Mouse (Mus musculus) gonadal fat pad, adult 2 months (tissue): ENCODE data around the gene Grn. TPM values are rescaled to one million over a fixed set of nuclear protein-coding genes. Genes with fewer than 3 reads are reported as not detected.

Experiments
- DNase-seq: peaks from one replicate; pipeline ENCODE4 v3.0.0-alpha.2; 2012; ENCODE audit warnings: low read depth
- polyA plus RNA-seq: library from polyadenylated mRNA; depleted of rRNA; stranded (reverse); fragments of >200 nt; gene quantifications from 2 replicates; pipeline ENCODE4 v1.2.3, GENCODE M21; 2012

Grn gene
- polyA plus RNA-seq, 1 experiment, result 205 TPM

GRCm38 (mm10) chr11:102442089-102442488 is 12.0 kb downstream of the Grn start:
- DNase-seq, result no peak

DNA sequence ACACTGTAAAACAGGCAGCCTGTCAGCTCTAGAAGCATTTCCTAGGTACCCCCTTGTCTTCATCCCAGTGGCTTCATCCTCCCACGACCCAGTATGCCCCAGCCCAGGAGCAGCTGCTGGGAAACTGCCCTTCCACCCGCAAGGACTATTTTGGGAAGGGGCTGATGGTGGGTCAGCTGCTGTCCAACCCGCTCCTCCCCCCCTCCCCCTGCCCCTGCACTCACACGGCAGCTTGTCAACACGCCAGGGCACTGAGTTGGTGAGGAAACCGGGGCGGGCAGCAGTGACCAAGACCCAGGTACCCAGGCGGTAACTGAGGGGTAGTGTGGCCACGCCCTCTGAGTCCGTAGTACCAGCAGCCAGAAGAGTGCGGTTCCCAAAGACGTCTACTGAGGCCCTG is 13.6 kb downstream of the Grn start:
- DNase-seq, result no peak

DNA sequence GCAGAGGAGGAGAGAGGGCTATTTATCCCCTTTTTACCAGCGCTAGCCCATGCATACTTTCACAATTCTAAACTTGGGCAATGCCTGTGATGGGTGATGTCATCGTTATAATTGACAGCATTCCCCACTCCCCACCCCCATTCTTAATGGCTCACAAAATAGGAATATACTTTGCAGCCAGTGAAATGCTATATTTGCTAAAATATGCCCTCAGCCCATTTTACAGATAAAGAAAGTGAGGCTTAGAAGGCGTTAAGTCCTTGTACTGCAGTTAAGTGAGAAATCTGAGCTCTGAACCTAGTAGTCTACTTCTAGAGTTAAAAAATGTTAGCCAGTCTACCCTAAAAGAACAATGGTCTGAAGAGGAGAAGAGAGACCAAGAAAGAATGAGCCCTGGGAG is 14.2 kb downstream of the Grn start:
- DNase-seq, result no peak

- no peak for DNase-seq
Observed at GRCm38 (mm10) chr11:102444781-102445180, 14.7 kb downstream of the Grn start.

DNA sequence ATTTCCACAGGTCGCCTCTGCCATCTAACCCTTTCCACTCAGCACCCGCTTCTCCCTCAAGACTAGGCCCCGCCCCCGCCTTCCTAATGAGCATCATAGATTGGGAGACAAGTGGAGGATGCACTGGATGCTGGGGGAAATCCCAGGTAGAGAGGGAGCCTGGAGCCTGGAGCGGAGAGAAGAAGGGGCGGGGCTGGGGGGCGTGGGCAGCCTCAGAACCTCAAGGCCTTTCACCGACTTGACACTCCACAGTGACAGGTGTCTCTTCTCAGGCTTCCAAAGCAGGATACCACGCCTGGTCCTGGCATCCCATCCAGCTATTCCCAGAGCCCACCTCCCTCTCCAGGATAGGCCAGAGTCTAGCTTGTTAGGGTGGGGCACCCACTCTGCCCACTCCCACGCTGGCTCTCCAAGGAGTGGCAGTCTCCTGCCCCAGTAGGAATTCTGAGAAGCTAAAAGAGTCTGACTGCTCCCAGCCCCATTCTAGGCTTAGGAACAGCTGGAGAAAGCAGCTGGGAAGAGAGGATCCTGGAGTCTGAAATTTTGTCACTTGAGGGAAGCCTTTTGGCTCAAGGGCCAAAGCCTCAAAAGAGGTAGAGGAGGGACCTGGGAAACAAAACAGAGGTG is 15.3 kb downstream of the Grn start:
- no peak for DNase-seq

- no peak for DNase-seq
Observed at GRCm38 (mm10) chr11:102445891-102446361, 15.8 kb downstream of the Grn start.

DNA sequence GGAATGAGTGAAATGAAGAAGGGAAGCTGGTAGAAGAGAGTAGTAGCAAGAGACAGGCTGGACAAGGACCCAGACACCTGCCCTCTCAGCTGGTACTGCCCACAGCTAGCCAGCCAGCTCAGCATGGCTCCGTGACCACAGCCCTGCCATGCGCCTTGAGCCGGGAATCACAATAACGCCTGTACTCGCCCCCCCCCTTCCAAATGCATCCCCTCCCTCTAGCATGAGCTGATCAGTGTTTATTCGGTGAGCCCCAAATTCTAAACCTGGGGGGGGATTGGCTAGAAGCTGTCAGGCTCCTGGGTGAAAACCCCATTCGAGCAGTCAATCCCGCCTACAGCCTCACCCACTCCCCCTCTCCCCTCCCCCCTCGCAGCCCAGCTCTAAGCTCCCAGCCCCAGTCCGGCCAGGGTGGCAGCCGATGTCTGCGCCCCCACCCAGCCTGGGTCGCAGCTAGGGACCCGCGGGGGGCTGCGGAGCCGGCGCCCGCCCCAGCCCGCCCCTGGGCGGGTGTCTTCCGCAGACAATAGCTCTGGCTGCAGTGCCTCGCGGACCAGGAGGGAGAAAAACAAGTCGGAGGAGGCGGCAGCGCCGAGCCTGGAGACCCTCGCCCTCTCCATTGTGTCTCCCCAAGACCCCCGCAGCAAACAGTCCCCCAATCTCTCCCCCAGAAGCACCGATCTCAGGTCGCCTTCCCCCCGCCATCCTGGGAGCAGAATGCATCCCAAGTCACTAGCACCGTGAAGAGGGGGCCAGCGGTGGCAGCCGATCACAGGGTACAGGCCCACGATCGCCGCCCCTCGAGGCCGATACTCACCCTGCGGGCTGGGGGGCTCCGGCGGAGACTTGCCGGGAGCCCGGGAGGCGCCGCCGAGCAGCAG is 16.7 kb downstream of the Grn start:
- DNase-seq, result no peak

- no peak for DNase-seq
Observed at GRCm38 (mm10) chr11:102447497-102447896, 17.4 kb downstream of the Grn start, which contains the start of gene Fam171a2. Fam171a2 (minus strand) TSS chr11:102447682.

GRCm38 (mm10) chr11:102448327-102448726 is 18.2 kb downstream of the Grn start:
- no peak for DNase-seq

DNA sequence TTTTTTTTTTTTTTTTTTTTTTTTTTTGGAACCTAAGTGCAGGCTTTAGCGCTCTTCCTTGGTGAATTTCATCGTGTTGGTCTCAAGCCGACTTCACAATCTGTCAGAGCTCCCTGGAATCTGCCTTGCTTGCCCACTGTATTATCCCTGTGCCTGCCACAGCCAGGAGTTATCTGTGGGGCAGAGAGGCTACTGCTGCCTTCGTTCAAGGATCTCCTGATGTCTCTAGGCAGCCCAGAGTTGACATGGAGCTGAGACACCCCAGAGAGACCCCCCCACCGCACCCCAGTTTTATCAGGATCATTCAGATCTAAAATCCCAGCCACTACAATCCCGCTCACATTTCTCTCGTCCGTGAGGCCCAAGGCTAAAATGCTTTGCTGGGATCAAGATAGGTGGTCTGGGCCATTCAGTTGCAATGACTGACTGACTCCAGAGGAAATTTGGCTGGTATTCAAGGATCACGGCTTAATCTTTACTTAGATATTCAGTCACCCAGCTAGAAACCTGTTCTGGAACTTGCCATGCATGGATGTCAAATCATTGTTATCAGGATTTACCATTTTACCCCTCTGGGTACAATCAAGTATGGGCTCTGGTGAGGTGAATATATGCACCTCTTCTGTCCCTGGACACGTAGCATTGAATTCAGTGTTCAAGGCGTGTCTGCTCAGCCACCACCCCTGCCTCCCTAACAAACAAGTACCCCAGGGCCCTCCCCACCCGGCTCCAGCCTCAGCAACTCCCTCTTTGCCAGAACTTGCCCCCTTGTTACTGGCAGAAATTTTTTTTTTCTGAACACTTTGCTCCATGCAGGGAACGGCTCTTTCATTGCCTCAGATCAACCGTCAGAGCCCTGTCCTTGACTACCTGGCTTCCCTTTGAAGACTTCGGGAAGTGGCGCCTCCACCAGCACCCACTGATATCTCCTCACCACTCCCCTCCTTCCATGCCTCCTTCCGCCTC is 19.2 kb downstream of the Grn start:
- no peak for DNase-seq

GRCm38 (mm10) chr11:102453131-102453530 is 23.0 kb downstream of the Grn start:
- no peak for DNase-seq

GRCm38 (mm10) chr11:102455740-102456396 is 25.8 kb downstream of the Grn start:
- DNase-seq, result no peak

DNA sequence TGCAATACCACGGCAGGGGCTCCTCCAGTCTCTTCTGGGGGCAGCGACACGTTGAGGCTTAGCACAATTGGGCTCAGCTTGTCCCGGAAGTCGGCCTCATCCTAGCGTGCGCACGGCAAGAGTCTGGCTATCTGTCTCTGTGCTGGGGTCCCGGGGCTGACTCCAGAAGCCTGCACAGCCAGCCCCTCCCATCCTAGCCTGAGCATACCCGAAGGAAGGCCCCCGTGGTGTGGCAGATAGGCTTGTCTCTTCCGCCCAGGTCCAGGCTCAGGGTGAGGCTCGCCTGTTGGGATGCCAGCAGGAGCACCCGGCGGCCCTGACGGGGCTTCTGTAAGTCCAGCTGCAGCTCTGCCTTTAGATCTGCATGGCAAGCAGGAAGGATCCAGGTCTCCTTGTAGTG is 30.4 kb downstream of the Grn start:
- DNase-seq, result no peak

DNA sequence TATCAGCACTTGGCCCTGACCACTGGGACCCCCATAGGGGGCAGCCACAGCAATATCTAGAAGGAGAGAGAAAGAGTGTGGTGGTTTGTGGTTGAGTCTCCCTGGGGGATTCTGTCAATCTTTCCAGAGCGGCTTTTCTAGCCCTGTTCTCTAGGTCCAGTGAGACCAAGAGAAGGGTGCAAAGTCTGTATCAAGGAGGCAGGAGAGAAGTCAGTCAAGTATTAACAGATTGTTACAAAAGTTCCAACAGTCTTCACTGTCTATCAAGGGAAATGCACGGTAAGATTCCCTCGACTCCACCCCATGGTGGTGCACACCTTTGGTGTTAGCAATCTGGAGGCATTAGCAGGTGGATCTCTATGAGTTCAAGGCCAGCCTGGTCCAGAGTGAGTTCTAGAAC is 31.6 kb downstream of the Grn start:
- DNase-seq, result no peak

GRCm38 (mm10) chr11:102464901-102465300 is 34.8 kb downstream of the Grn start:
- DNase-seq, result no peak

GRCm38 (mm10) chr11:102465713-102466436 is 35.8 kb downstream of the Grn start:
- peak; percentile 14 for DNase-seq

DNA sequence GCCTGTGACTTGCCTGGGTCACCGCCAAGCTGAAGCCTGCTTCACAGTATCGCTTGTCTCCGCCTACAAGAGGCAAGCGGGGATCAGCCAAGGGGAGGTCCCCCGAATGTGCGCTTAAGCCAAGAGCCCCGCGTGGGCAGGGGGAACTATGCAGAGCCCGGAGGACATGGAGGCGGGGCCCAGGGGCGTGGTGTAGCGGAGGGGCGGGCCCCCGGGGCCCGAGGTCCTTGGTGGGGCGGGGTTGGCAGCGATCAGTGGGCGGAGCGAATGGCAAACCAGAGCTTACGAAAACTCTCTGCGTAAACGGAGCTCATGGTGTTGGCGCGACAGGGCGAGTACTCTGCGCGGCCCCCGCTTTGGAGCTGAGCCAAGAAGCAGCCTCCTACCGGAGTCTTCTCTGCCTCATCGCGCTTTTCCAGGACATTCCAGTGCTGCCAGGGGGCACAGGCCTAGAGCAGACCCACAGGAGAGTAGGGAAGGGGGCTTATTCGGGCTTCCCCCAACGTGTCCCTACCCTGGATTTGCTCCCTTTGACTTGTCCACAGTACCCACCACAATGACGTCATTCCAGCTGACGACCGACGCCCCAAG is 37.0 kb downstream of the Grn start:
- DNase-seq, result peak; percentile 82

- no peak for DNase-seq
Observed at GRCm38 (mm10) chr11:102469648-102470357, 39.7 kb downstream of the Grn start, which contains the start of gene Itga2b. Itga2b (minus strand) TSS chr11:102470122.

DNA sequence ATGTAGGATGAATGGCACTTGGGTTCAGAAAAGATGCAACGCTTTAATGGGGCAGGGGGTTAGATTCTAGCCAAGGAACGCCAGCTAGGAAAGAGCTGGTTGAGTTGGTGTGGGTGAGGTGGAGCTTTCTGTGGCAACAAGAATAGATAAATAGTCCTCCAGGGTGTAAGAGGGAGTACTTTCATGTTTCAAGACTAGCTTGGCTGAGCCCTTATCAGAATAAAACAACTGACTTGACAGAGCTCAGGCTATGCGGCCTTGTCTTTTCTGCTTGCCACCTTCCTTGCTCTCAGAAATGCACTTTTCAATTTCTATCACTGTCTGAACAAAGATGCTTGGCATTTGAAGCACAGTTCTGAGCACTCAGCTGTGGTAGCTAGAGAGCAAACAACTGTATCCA is 44.9 kb downstream of the Grn start:
- no peak for DNase-seq

GRCm38 (mm10) chr11:102478671-102479070 is 48.6 kb downstream of the Grn start:
- DNase-seq, result no peak
